Mouse (Mus musculus): ENCODE measurements around the gene Rpl10a. TPM values are rescaled to one million over a fixed set of nuclear protein-coding genes. Genes with fewer than 3 reads are reported as not detected.
"Not testable (repeated sequence)": the region's sequence is repeated elsewhere in the genome, so short reads cannot be mapped to it uniquely, and the experiment has no call there.

The Rpl10a gene
- polyA plus RNA-seq, 1 experiment from 2014 or later = 366 TPM

- Histone ChIP-seq H3K4me2 (no peak overlapping the region), H3K9me3 (no peaks in the 10 kb centered on the region), H3K36me3 (peaks cover 45% of the 10 kb centered on the region), H3K4me1 (replicated peaks) (peaks cover 22% of the 10 kb centered on the region), H3K27ac (no peak overlapping the region), H3K4me3 (no peak overlapping the region), H3K9ac (peak overlapping the region; percentile 43; the same call in 1 of the 2 replicates), H3K27me3 (no peaks in the 10 kb centered on the region)
- 94% methylated on average over 8 of the region's 8 CpGs for WGBS
- no peak for ATAC-seq (ENCODE audit: low FRiP score)
Measured at GRCm38 (mm10) chr17:28325751-28326150, 2.5 kb upstream of the Rpl10a start.

- peaks cover 50% of the 10 kb centered on the region for H3K36me3 ChIP-seq
- H3K27me3 ChIP-seq = no peaks in the 10 kb centered on the region
- no peak overlapping the region for H3K4me3 ChIP-seq
- H3K27ac ChIP-seq = no peak overlapping the region
- no peak for ATAC-seq (ENCODE audit: low FRiP score)
- peaks cover 30% of the 10 kb centered on the region for H3K4me1 ChIP-seq (replicated peaks)
- peak overlapping the region; percentile 79 for H3K9ac ChIP-seq
- no peak overlapping the region for H3K4me2 ChIP-seq
- 83% methylated on average over 3 of the region's 3 CpGs for WGBS
- no peaks in the 10 kb centered on the region for H3K9me3 ChIP-seq
Measured at GRCm38 (mm10) chr17:28326951-28327350, 1.3 kb upstream of the Rpl10a start.

GRCm38 (mm10) chr17:28327673-28328325 lies 472 bp upstream of the Rpl10a start:
- Histone ChIP-seq H3K27me3 (no peaks in the 10 kb centered on the region), H3K36me3 (peaks cover 50% of the 10 kb centered on the region), H3K27ac (peak overlapping the region; percentile 96), H3K9ac (peak overlapping the region; percentile 79), H3K4me1 (replicated peaks) (peaks cover 30% of the 10 kb centered on the region), H3K4me2 (peak overlapping the region; percentile 97), H3K9me3 (no peaks in the 10 kb centered on the region), H3K4me3 (peak overlapping the region; percentile 90)
- ATAC-seq (ENCODE audit: low FRiP score) = peak; percentile 61
- 15% methylated on average over 22 of the region's 22 CpGs for WGBS

GRCm38 (mm10) chr17:28328946-28329345 lies 675 bp downstream of the Rpl10a start:
- Histone ChIP-seq H3K9ac (peak overlapping the region; percentile 100), H3K27me3 (no peaks in the 10 kb centered on the region), H3K4me3 (peak overlapping the region; percentile 90), H3K4me1 (replicated peaks) (peaks cover 36% of the 10 kb centered on the region), H3K9me3 (no peaks in the 10 kb centered on the region), H3K27ac (peak overlapping the region; percentile 96), H3K4me2 (peak overlapping the region; percentile 97), H3K36me3 (peaks cover 49% of the 10 kb centered on the region)
- peak; percentile 47; the same call in 1 of the 2 replicates for ATAC-seq (ENCODE audit: low FRiP score)
- under 1% methylated on average over 24 of the region's 25 CpGs for WGBS

- Histone ChIP-seq H3K27me3 (no peaks in the 10 kb centered on the region), H3K9me3 (no peaks in the 10 kb centered on the region), H3K4me1 (replicated peaks) (peaks cover 36% of the 10 kb centered on the region), H3K9ac (peak overlapping the region; percentile 100), H3K36me3 (peaks cover 42% of the 10 kb centered on the region), H3K4me2 (peak overlapping the region; percentile 97), H3K27ac (no peak overlapping the region), H3K4me3 (peak overlapping the region; percentile 90)
- WGBS = 7% methylated on average over 4 of the region's 4 CpGs
- no peak for ATAC-seq (ENCODE audit: low FRiP score)
Measured at GRCm38 (mm10) chr17:28329503-28330231, 1.4 kb downstream of the Rpl10a start.

- Histone ChIP-seq H3K36me3 (peaks cover 38% of the 10 kb centered on the region), H3K4me2 (peak overlapping the region; percentile 97), H3K9me3 (no peaks in the 10 kb centered on the region), H3K27ac (no peak overlapping the region), H3K4me1 (replicated peaks) (peaks cover 36% of the 10 kb centered on the region), H3K27me3 (no peaks in the 10 kb centered on the region), H3K9ac (peak overlapping the region; percentile 100), H3K4me3 (peak overlapping the region; percentile 90)
- WGBS = 61% methylated on average over 2 of the region's 2 CpGs
- no peak for ATAC-seq (ENCODE audit: low FRiP score)
Measured at GRCm38 (mm10) chr17:28330232-28330546, 1.9 kb downstream of the Rpl10a start.

GRCm38 (mm10) chr17:28330590-28330989 lies 2.3 kb downstream of the Rpl10a start:
- not testable (repeated sequence) for H3K4me2 ChIP-seq; H3K9ac ChIP-seq; ATAC-seq (ENCODE audit: low FRiP score); H3K9me3 ChIP-seq; H3K4me3 ChIP-seq; H3K27ac ChIP-seq; H3K27me3 ChIP-seq
- peaks cover 36% of the 10 kb centered on the region for H3K4me1 ChIP-seq (replicated peaks)
- WGBS = 75% methylated on average over 8 of the region's 8 CpGs
- peaks cover 36% of the 10 kb centered on the region for H3K36me3 ChIP-seq

- no peak for ATAC-seq (ENCODE audit: low FRiP score)
- H3K4me2 ChIP-seq = no peak overlapping the region
- WGBS = 42% methylated on average over 6 of the region's 7 CpGs
- H3K36me3 ChIP-seq = peaks cover 31% of the 10 kb centered on the region
- H3K9ac ChIP-seq = no peak overlapping the region
- H3K27ac ChIP-seq = no peak overlapping the region
- peaks cover 36% of the 10 kb centered on the region for H3K4me1 ChIP-seq (replicated peaks)
- H3K27me3 ChIP-seq = no peaks in the 10 kb centered on the region
- no peaks in the 10 kb centered on the region for H3K9me3 ChIP-seq
- no peak overlapping the region for H3K4me3 ChIP-seq
Measured at GRCm38 (mm10) chr17:28331241-28332112, 3.2 kb downstream of the Rpl10a start.

- Histone ChIP-seq H3K4me1 (replicated peaks) (peaks cover 36% of the 10 kb centered on the region), H3K36me3 (peaks cover 31% of the 10 kb centered on the region), H3K27ac (no peak overlapping the region), H3K9ac (peak overlapping the region; percentile 13; the same call in 1 of the 2 replicates), H3K9me3 (no peaks in the 10 kb centered on the region), H3K27me3 (no peaks in the 10 kb centered on the region), H3K4me3 (no peak overlapping the region), H3K4me2 (no peak overlapping the region)
- no peak for ATAC-seq (ENCODE audit: low FRiP score)
- WGBS = 43% methylated on average over 12 of the region's 13 CpGs
Measured at GRCm38 (mm10) chr17:28332113-28332914, 4.0 kb downstream of the Rpl10a start.

- no peaks in the 10 kb centered on the region for H3K9me3 ChIP-seq
- 0 out of 2 replicates have a peak overlapping the region, but pooled peaks have one; percentile 0 for H3K4me2 ChIP-seq
- H3K9ac ChIP-seq = peak overlapping the region; percentile 13
- peaks cover 30% of the 10 kb centered on the region for H3K4me1 ChIP-seq (replicated peaks)
- H3K27ac ChIP-seq = no peak overlapping the region
- 67% methylated on average over 31 of the region's 31 CpGs for WGBS
- peaks cover 31% of the 10 kb centered on the region for H3K36me3 ChIP-seq
- no peaks in the 10 kb centered on the region for H3K27me3 ChIP-seq
- no peak for ATAC-seq (ENCODE audit: low FRiP score)
- H3K4me3 ChIP-seq = no peak overlapping the region
Measured at GRCm38 (mm10) chr17:28332915-28333546, 4.8 kb downstream of the Rpl10a start.

- no peak for ATAC-seq (ENCODE audit: low FRiP score)
- 73% methylated on average over 10 of the region's 10 CpGs for WGBS
Measured at GRCm38 (mm10) chr17:28335267-28335666, 7.0 kb downstream of the Rpl10a start.

More at GRCm38 (mm10) chr17:28335267-28335666, 7.0 kb downstream of the Rpl10a start:
- no peak overlapping the region for H3K4me3 ChIP-seq
- H3K27ac ChIP-seq = no peak overlapping the region
- peaks cover 25% of the 10 kb centered on the region for H3K36me3 ChIP-seq
- H3K27me3 ChIP-seq = no peaks in the 10 kb centered on the region
- no peaks in the 10 kb centered on the region for H3K9me3 ChIP-seq
- H3K9ac ChIP-seq = 0 out of 2 replicates have a peak overlapping the region, but pooled peaks have one; percentile 19
- peaks cover 14% of the 10 kb centered on the region for H3K4me1 ChIP-seq (replicated peaks)
- H3K4me2 ChIP-seq = no peak overlapping the region
